Mouse (Mus musculus) cortical plate, adult 2 months (tissue): ENCODE results near the gene Gjb2.

Experiments used
- CTCF ChIP-seq: fragments of 200-500 bp; IDR thresholded peaks from 2 replicates; pipeline ENCODE4 v1.5.1; 2011; ENCODE audit warnings: mild to moderate bottlenecking, control low read depth, low read length; ENCODE audit not compliant: insufficient read depth; ENCODE audit errors: extremely low read depth
- POLR2A ChIP-seq: fragments of 200-500 bp; IDR thresholded peaks from 2 replicates; pipeline ENCODE4 v1.6.1; 2011; ENCODE audit warnings: mild to moderate bottlenecking, low read length, control low read depth; ENCODE audit not compliant: insufficient read depth; ENCODE audit errors: extremely low read depth

- TF ChIP-seq CTCF (no peak), POLR2A (no peak)
Measured at GRCm38 (mm10) chr14:57090001-57090400, 14.5 kb downstream of the Gjb2 start.
